In the genomic region with DNA sequence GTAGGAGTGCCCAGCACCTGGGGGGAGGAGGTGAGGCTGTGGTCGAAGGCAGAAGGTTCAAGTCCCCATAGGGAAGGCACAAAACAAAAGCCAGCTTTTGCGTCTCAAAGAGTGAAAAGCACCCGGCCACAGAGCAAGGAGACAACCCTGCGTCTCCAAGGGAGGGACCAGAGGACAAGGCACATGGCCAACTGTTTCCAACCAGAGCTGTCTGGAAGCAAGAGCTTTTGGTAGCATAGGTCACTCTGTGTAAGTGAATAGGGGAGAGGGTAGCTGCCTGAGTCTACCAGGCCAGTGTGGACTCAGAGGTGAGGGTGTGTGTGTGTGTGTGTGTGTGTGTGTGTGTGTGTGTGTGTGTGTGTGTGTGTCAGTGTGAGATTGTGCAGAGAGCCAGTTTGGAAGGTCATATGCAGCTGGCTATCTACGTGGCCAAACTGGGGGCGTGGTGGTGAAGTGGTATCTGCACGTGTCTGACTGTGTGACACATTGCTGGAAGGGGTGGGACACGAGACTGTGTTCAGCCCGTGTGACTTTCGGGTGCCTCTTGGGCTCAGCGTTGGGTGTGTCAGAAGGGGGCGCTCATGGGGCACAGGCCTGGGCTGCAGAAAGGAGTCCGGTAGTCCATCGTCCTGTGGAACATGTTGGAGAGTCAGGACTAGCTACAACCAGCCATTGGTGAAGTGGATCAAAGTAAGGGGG, we compare ENCODE assay signal across 8 mouse cellular contexts. TPM values are rescaled to one million over a fixed set of nuclear protein-coding genes. Genes with fewer than 3 reads are reported as not detected.
A peak's percentile ranks its signal among the peaks of the same experiment; 100 is the strongest.
DNase-seq lines count a peak whose midpoint lies in the region; ATAC-seq lines count a peak whose summit lies in the region.

No protein-coding gene starts in this region.

- 0 out of 2 replicates have a peak, but pooled peaks cover 2% of the 10 kb centered on the region for H3K4me1 ChIP-seq in midbrain, embryonic 14.5 days (ENCODE audit: control insufficient read depth, insufficient read depth, low read length)

- no peak overlapping the region for H3K4me3 ChIP-seq in midbrain, embryonic 14.5 days (replicated peaks; ENCODE audit: low read depth, low read length)

- no peaks in the 10 kb centered on the region for H3K9me3 ChIP-seq in midbrain, embryonic 14.5 days (ENCODE audit: control insufficient read depth, low read length)

- 65% methylated on average over 14 of the region's 14 CpGs for WGBS in midbrain, embryonic 14.5 days

- no peaks in the 10 kb centered on the region for H3K36me3 ChIP-seq in midbrain, embryonic 14.5 days (ENCODE audit: control insufficient read depth, insufficient read depth, low read length)

- H3K4me2 ChIP-seq in midbrain, embryonic 14.5 days (ENCODE audit: low read length) = no peak overlapping the region

- peak; percentile 60 for DNase-seq in ovary, postnatal 36 days (ENCODE audit: low spot score)
- DNase-seq in ovary, adult 18-20 months (ENCODE audit: low spot score) = no peak
- peak; percentile 14 for DNase-seq in c-Kit-positive CD71-positive TER-119-positive erythroid progenitor cells, embryonic 14.5 days (ENCODE audit: low spot score)
- DNase-seq in heart, postnatal 36 days = peak; percentile 81 to 85
- peak; percentile 68 for DNase-seq in lung, postnatal 14 days
- no peak for DNase-seq in left cerebral cortex, adult 18-20 months (ENCODE audit: low spot score in 2 of 2)
- no peak for DNase-seq in midbrain, embryonic 14.5 days

- ATAC-seq in erythroid progenitor cell, adult 5-6 weeks (replicated peaks; ENCODE audit: low FRiP score, poor library complexity, severe bottlenecking) = no peak
- ATAC-seq in midbrain, embryonic 14.5 days (ENCODE audit: low FRiP score, low TSS enrichment) = no peak

- intact Hi-C loops in heart, postnatal 36 days (cut with DNase I) = loop anchor here (1.0 kb wide), 1 partner anchor 53 kb away; no protein-coding TSS in a partner anchor

- H3K9ac ChIP-seq in midbrain, embryonic 14.5 days (replicated peaks; ENCODE audit: low read length) = no peak overlapping the region

- H3K27me3 ChIP-seq in midbrain, embryonic 14.5 days (ENCODE audit: control insufficient read depth, insufficient read depth, low read length) = no peaks in the 10 kb centered on the region

- H3K27ac ChIP-seq in midbrain, embryonic 14.5 days (replicated peaks; ENCODE audit: low read depth, low read length) = no peak overlapping the region

RNA-seq across cellular contexts. Expression of a gene that starts 47.1 kb away (rescaled TPM):
- total RNA-seq in heart, postnatal 36 days (2021) = under 1 TPM; 0.27 to 0.33 TPM
- total RNA-seq in left cerebral cortex, adult 18-20 months (2021) = under 1 TPM; 0.28 to 0.53 TPM
- not detected in 2 replicates for total RNA-seq in erythroid progenitor cell, adult 5-6 weeks (2015; ENCODE audit: low replicate concordance)
- total RNA-seq in erythroid progenitor cell, adult 5-6 weeks (2017; ENCODE audit: low replicate concordance) = not detected in 2 replicates
- not detected in 2 replicates for polyA plus RNA-seq in midbrain, embryonic 14.5 days (2014; fragmentation: Nextera tagmentation; extraction: Ambion mirVana)

Comparison
In these comparisons a context has a peak if more than half of its experiments do, and no peak if none do; other contexts are left out.
1. DNase-seq: peak in ovary, postnatal 36 days (single experiment), c-Kit-positive CD71-positive TER-119-positive erythroid progenitor cells, embryonic 14.5 days (single experiment), heart, postnatal 36 days (2 of 2) and lung, postnatal 14 days (single experiment); none in ovary, adult 18-20 months (single experiment), left cerebral cortex, adult 18-20 months (0 of 2) and midbrain, embryonic 14.5 days (single experiment).